Mouse (Mus musculus) intestine, postnatal 0 days (tissue): ENCODE data around the gene Ass1. TPM values are rescaled to one million over a fixed set of nuclear protein-coding genes. Genes with fewer than 3 reads are reported as not detected.

ENCODE experiments used
- ATAC-seq: fragments of 200-750 bp; cut with Nextera tagmentation; 2 replicates; pipeline ENCODE4 v1.8.0; 2017; ENCODE audit warnings: mild to moderate bottlenecking, moderate TSS enrichment, moderate library complexity
- H3K27ac ChIP-seq: fragments of 300-500 bp; sonication (generic); 2 replicates; pipeline ENCODE4 v1.5.1; 2014; ENCODE audit warnings: mild to moderate bottlenecking, low read depth, low read length, moderate library complexity
- H3K27me3 ChIP-seq: fragments of 300-500 bp; sonication (generic); replicated peaks from 2 replicates; pipeline ENCODE4 v1.6.1; 2014; ENCODE audit warnings: low read length, mixed read lengths; ENCODE audit not compliant: control insufficient read depth, insufficient read depth
- H3K36me3 ChIP-seq: fragments of 300-500 bp; sonication (generic); 2 replicates; pipeline ENCODE4 v1.6.1; 2014; ENCODE audit warnings: mild to moderate bottlenecking, moderate library complexity; ENCODE audit not compliant: control insufficient read depth, insufficient read depth
- H3K4me1 ChIP-seq: fragments of 300-500 bp; sonication (generic); replicated peaks from 2 replicates; pipeline ENCODE4 v1.6.1; 2014; ENCODE audit warnings: antibody characterized with exemption, low read length, mixed read lengths; ENCODE audit not compliant: control insufficient read depth, insufficient read depth
- H3K4me2 ChIP-seq: fragments of 300-500 bp; sonication (generic); replicated peaks from 2 replicates; pipeline ENCODE4 v1.6.1; 2014; ENCODE audit warnings: low read depth, mild to moderate bottlenecking, moderate library complexity
- H3K4me3 ChIP-seq: fragments of 300-500 bp; sonication (generic); 2 replicates; pipeline ENCODE4 v1.5.1; 2014; ENCODE audit warnings: low read depth, low read length
- H3K9ac ChIP-seq: fragments of 300-500 bp; sonication (generic); 2 replicates; pipeline ENCODE4 v1.6.1; 2014; ENCODE audit warnings: mild to moderate bottlenecking, low read depth, low read length
- H3K9me3 ChIP-seq: fragments of 300-500 bp; sonication (generic); 2 replicates; pipeline ENCODE4 v1.6.1; 2016; ENCODE audit warnings: mixed run types; ENCODE audit not compliant: control insufficient read depth
- CTCF ChIP-seq: sonication (generic); IDR thresholded peaks from 2 replicates; pipeline ENCODE4 v1.5.1; 2016; ENCODE audit warnings: low read depth, mild to moderate bottlenecking, control low read depth, antibody characterized with exemption, moderate library complexity
- WGBS: fragments of 180-500 bp; shearing (Covaris S2); extraction: QIAGEN DNeasy Blood & Tissue Kit; methylation state at CpG from one replicate; pipeline ENCODE4 v1.1.7; 2014; 5-methylcytosine and 5-hydroxymethylcytosine counted together
- polyA plus RNA-seq: library from polyadenylated mRNA; unstranded; fragments of >200 nt; fragmentation: Nextera tagmentation; extraction: Ambion mirVana; gene quantifications from 2 replicates; pipeline ENCODE4 v1.2.1, GENCODE M21; 2015

The Ass1 gene
- polyA plus RNA-seq, 1 experiment from 2014 or later, result 492 TPM

DNA sequence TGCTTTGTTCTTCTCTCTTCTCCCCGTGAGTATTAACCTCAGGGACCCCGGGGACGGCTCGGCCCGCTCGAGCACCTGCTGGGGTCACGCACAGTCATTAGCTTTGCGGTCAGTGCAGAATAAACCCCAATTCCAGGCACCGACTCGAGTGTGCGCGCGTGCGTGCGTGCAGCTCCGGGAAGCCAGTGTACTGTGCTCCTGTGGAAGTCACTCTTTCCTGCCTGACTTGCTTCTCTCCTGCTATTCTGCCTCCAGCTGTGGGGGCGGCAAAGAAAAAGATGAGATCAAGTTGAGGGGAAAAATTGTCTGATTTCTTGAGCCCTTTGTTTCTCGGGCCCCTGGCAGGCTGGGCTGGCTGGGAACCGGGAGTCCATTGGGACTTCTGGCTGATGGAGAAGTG is 27.6 kb downstream of the Ass1 start:
- TF ChIP-seq CTCF, result no peak
- 90% methylated on average over 19 of the region's 19 CpGs for WGBS

DNA sequence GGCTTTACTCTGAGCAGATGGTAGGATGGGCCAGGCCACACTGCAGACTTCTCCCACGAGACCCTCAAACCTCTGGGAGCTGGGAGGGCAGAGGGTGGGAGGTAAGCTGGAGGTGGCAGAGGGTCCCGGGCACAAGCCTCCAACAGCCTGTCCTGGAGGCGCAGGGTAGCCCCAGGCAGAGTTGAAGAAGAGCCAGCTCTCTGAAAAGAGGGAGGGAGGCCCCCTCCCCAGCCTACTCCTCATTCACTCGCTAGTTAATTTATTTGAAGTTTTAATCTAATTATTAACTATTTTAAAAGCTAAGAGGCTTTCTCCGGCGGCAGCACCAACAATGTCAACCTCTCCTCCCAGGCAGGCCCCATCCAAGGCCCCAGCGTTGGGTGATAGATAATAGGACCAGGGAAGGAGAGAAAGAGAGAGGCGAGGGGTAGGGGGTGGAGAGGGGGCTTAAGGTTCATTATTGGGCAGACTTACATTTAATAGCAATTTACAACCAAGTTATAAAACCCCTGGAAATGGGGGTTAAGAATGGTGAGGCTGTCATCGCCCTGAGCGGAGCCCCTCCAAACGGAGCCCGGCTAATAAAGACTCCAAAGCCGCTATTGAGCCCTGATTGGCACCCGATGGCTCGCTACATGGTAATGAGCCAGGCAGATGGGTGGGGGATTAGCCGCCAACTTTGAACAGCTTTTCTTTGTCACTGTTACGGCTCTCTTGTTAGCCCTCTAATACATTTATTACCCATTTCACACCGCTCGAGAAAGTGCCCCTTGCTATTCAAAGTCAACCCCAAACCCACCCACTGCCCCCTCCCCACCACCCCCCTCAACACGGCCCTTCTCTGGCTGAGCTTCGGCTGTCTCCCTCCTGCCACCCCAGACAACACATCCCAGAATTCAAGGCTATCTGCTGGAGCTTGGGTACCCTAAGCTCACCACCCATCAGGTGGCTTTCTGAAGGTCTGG is 29.6 kb downstream of the Ass1 start:
- Histone ChIP-seq H3K4me3 (no peak overlapping the region), H3K36me3 (peaks cover 70% of the 10 kb centered on the region), H3K27ac (no peak overlapping the region), H3K4me2 (no peak overlapping the region), H3K9me3 (no peaks in the 10 kb centered on the region), H3K4me1 (no peaks in the 10 kb centered on the region), H3K27me3 (no peaks in the 10 kb centered on the region), H3K9ac (no peak overlapping the region)
- ATAC-seq, result no peak
- TF ChIP-seq CTCF, result no peak
- 60% methylated on average over 21 of the region's 21 CpGs for WGBS

More for the DNA sequence above, 27.6 kb downstream of the Ass1 start:
- no peak overlapping the region for H3K9ac ChIP-seq
- ATAC-seq, result no peak
- no peak overlapping the region for H3K4me2 ChIP-seq
- no peak overlapping the region for H3K27ac ChIP-seq
- no peak overlapping the region for H3K4me3 ChIP-seq
- no peaks in the 10 kb centered on the region for H3K27me3 ChIP-seq
- no peaks in the 10 kb centered on the region for H3K9me3 ChIP-seq
- peaks cover 77% of the 10 kb centered on the region for H3K36me3 ChIP-seq
- no peaks in the 10 kb centered on the region for H3K4me1 ChIP-seq

DNA sequence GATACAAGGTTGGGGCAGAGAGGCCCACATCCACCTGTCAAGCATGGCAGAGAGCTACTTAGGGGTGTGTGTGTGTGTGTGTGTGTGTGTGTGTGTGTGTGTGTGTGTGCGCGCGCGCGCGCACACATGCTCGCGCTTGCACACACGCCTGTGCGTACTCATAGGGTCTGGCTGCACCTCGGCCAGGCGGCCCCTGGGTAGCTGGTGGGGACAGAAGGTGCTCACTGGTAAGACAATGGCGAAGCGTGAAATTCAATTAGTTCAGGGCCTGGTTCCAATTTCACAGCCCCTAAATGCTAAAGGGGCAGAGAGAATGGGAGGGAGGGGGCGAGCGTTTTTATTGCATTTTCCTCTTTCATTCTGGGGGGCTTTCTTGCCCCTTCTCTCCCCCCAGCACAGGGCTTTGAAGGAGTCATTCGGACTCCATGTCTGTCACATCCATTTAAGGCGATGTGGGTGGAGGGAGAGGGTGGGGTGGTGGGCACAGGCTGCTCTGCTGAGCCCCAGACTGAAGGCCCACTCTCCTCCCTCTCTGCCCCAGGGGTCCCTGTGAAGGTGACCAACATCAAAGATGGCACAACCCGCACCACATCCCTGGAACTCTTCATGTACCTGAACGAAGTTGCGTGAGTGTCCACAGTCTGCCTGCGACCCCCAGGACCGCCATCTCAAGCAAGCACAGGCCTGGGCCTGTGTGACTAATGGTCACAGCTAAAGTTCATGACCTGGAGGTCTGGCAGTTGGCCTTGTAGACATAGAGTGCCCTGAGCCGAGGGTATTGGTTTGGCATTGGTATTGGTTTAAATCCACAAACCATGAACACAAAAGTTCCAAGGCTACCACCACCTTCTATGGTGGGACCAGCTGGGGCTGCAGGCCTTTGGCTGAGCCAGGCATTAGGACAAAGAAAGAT is 30.5 kb downstream of the Ass1 start:
- WGBS, result 88% methylated on average over 24 of the region's 24 CpGs
- H3K4me1 ChIP-seq, result no peaks in the 10 kb centered on the region
- H3K4me3 ChIP-seq, result no peak overlapping the region
- H3K36me3 ChIP-seq, result peaks cover 75% of the 10 kb centered on the region
- H3K4me2 ChIP-seq, result no peak overlapping the region
- no peak overlapping the region for H3K27ac ChIP-seq
- no peaks in the 10 kb centered on the region for H3K9me3 ChIP-seq
- no peaks in the 10 kb centered on the region for H3K27me3 ChIP-seq
- no peak overlapping the region for H3K9ac ChIP-seq
- no peak for ATAC-seq
- no peak for TF ChIP-seq CTCF

DNA sequence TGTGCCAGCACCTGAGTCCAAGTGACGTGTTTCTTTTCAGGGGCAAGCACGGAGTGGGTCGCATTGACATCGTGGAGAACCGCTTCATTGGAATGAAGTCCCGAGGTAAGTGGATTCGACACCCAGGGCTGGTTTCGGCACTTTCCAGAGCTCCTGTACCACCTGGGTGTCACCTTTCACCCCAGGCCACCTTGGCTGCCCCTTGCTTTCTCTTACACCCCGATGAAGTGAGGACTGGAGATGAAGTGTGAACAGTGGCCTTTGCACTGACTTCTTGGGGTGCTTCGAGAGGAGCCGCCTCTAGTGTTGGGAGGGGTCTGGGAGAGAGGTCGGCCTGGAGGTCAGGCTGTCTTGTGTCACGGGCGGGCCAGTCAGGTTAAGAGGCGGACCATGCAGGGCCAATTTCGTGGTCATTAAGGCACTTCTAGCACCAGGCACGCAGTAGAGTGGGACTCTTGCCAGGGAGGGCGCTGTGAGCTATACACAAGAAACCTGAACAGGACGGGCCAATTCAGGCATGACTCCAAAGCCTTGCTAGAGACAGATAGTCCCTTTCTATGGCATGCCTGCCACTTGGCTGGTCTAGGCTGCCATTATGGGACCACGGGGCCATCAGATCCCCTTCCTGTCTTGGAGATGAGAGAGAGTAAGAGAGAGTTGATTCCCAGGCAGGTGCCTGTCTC is 31.6 kb downstream of the Ass1 start:
- no peaks in the 10 kb centered on the region for H3K4me1 ChIP-seq
- peaks cover 68% of the 10 kb centered on the region for H3K36me3 ChIP-seq
- TF ChIP-seq CTCF, result 0 out of 2 replicates have a peak, but pooled peaks have one; percentile 21
- no peak overlapping the region for H3K4me2 ChIP-seq
- H3K9ac ChIP-seq, result no peak overlapping the region
- no peak for ATAC-seq
- 74% methylated on average over 20 of the region's 20 CpGs for WGBS
- H3K9me3 ChIP-seq, result no peaks in the 10 kb centered on the region
- H3K27me3 ChIP-seq, result no peaks in the 10 kb centered on the region
- no peak overlapping the region for H3K4me3 ChIP-seq
- H3K27ac ChIP-seq, result no peak overlapping the region

DNA sequence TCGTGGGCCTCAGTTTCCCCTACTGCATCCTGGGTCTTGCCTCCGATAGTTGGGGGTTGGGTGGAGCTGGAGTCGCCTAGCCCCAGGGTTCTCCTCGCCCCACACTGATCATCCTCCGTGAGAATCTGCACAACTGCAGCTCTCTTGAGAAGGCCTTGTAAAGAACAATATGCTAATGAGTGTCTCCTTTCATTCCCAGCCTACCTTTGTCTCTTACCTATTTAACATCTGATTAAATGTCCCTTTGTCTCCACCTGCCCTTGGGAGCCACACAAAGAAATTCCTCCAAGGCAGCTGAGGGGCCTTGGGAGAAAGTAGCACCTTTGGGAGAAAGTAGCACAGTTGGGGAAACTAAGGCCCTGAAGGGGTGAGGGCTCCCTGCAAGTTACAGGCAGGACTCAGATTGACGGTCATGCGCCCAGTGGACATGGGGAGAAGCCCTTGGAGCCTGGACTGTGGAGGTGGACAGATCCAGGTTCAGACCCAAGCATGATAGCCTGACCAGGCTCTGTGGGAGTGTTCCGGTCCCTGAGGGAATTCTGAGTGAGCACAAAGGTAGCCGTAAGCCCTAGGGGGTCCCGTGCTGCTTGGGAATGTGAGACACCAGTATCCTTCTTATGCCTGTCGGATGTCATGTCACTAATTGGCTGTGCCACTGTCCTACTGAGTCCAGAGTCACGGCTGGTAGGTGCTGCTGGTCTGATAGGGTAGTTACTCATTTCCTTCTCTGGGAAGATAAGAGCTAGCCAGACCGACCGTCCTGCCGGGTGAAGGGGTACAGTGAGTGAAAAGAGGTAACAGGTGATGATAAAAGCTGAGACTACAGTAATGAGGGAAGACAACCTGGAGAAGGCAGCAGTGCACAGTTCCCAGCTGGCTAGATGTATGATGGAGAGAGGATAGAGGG is 32.9 kb downstream of the Ass1 start:
- Histone ChIP-seq H3K4me1 (no peaks in the 10 kb centered on the region), H3K4me2 (no peak overlapping the region), H3K36me3 (peaks cover 56% of the 10 kb centered on the region), H3K9me3 (no peaks in the 10 kb centered on the region), H3K27me3 (no peaks in the 10 kb centered on the region), H3K27ac (no peak overlapping the region), H3K4me3 (no peak overlapping the region), H3K9ac (no peak overlapping the region)
- 59% methylated on average over 15 of the region's 15 CpGs for WGBS
- no peak for ATAC-seq
- no peak for TF ChIP-seq CTCF
